Mouse (Mus musculus): ENCODE data around the gene Cacng6. TPM values are rescaled to one million over a fixed set of nuclear protein-coding genes. Genes with fewer than 3 reads are reported as not detected.

Gene Cacng6
- 6.7 and 15.4 TPM in 2 replicates for polyA plus RNA-seq (2015; fragmentation: Nextera tagmentation; extraction: Ambion mirVana)

DNA sequence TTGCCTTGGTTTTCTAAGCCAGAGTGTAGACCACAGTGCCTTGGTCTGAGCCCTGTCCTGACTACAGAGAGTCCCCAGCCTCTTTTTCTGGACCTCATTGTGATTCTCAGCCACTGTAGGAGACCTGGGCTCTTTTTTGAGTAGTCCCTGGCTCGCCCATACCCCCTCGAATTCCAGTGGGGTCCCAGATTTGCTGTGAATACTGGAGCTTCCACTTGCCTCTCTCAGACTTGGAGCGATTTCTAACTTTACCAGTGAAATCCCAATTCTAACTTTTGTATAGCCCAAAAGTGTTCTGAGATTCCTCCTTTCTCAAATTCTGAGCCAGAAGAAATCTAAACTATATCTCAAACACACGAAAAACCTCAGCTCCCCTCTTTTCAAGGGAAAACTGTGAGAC, at the start of gene Cacng6:
TSS of gene Cacng6 (plus strand) at position 301 of the 400 bp plus-strand sequence.
- Histone ChIP-seq H3K27ac (no peak within 1 kb of the TSS; the same call in 1 of the 2 replicates), H3K36me3 (no peaks in the 10 kb centered on the region), H3K4me3 (peak within 1 kb of the TSS; percentile 23), H3K4me2 (peak within 1 kb of the TSS; percentile 34; the same call in 1 of the 2 replicates), H3K4me1 (peaks cover 9% of the 10 kb centered on the region), H3K27me3 (peaks cover 54% of the 10 kb centered on the region), H3K9me3 (no peaks in the 10 kb centered on the region), H3K9ac (0 out of 2 replicates have a peak within 1 kb of the TSS, but pooled peaks have one; percentile 2)
- no peak for ATAC-seq (ENCODE audit: insufficient number of reproducible peaks, low FRiP score, low TSS enrichment, low read depth)
- 41% methylated on average over 4 of the region's 4 CpGs for WGBS

GRCm38 (mm10) chr7:3376831-3377230, 47.2 kb upstream of the Cacng6 start:
- H3K4me2 ChIP-seq, result no peak overlapping the region
- WGBS, result 52% methylated on average over 4 of the region's 4 CpGs
- no peak for ATAC-seq (ENCODE audit: insufficient number of reproducible peaks, low FRiP score, low TSS enrichment, low read depth)
- no peaks in the 10 kb centered on the region for H3K27me3 ChIP-seq
- no peaks in the 10 kb centered on the region for H3K36me3 ChIP-seq
- no peak overlapping the region for H3K27ac ChIP-seq
- no peaks in the 10 kb centered on the region for H3K9me3 ChIP-seq
- no peaks in the 10 kb centered on the region for H3K4me1 ChIP-seq
- H3K9ac ChIP-seq, result no peak overlapping the region
- H3K4me3 ChIP-seq, result no peak overlapping the region

- H3K4me2 ChIP-seq, result no peak overlapping the region
- H3K4me1 ChIP-seq, result no peaks in the 10 kb centered on the region
- H3K27me3 ChIP-seq, result no peaks in the 10 kb centered on the region
- no peak overlapping the region for H3K9ac ChIP-seq
- H3K9me3 ChIP-seq, result no peaks in the 10 kb centered on the region
- ATAC-seq (ENCODE audit: insufficient number of reproducible peaks, low FRiP score, low TSS enrichment, low read depth), result no peak
- H3K4me3 ChIP-seq, result no peak overlapping the region
- H3K27ac ChIP-seq, result no peak overlapping the region
- WGBS, result 80% methylated on average over 9 of the region's 9 CpGs
- H3K36me3 ChIP-seq, result no peaks in the 10 kb centered on the region
These were observed 41.9 kb upstream of the Cacng6 start for GRCm38 (mm10) chr7:3382123-3382522.

- H3K9ac ChIP-seq, result no peak overlapping the region
- no peak overlapping the region for H3K4me3 ChIP-seq
- 0 out of 2 replicates have a peak, but pooled peaks cover 5% of the 10 kb centered on the region for H3K4me1 ChIP-seq
- ATAC-seq (ENCODE audit: insufficient number of reproducible peaks, low FRiP score, low TSS enrichment, low read depth), result no peak
- H3K36me3 ChIP-seq, result no peaks in the 10 kb centered on the region
- WGBS, result 93% methylated on average over 5 of the region's 5 CpGs
- no peak overlapping the region for H3K4me2 ChIP-seq
- H3K27me3 ChIP-seq, result no peaks in the 10 kb centered on the region
- H3K27ac ChIP-seq, result no peak overlapping the region
- H3K9me3 ChIP-seq, result no peaks in the 10 kb centered on the region
These were observed 39.1 kb upstream of the Cacng6 start for GRCm38 (mm10) chr7:3384807-3385319.

- Histone ChIP-seq H3K4me2 (no peak overlapping the region), H3K4me1 (peaks cover 9% of the 10 kb centered on the region; the same call in 1 of the 2 replicates), H3K27me3 (no peaks in the 10 kb centered on the region), H3K4me3 (no peak overlapping the region), H3K9ac (no peak overlapping the region), H3K27ac (no peak overlapping the region), H3K9me3 (no peaks in the 10 kb centered on the region), H3K36me3 (no peaks in the 10 kb centered on the region)
- 72% methylated on average over 6 of the region's 6 CpGs for WGBS
- ATAC-seq (ENCODE audit: insufficient number of reproducible peaks, low FRiP score, low TSS enrichment, low read depth), result no peak
These were observed 37.8 kb upstream of the Cacng6 start for GRCm38 (mm10) chr7:3386036-3386730.

GRCm38 (mm10) chr7:3387761-3388160, 36.2 kb upstream of the Cacng6 start:
- no peak for ATAC-seq (ENCODE audit: insufficient number of reproducible peaks, low FRiP score, low TSS enrichment, low read depth)
- H3K9ac ChIP-seq, result no peak overlapping the region
- no peaks in the 10 kb centered on the region for H3K36me3 ChIP-seq
- H3K9me3 ChIP-seq, result no peaks in the 10 kb centered on the region
- no peaks in the 10 kb centered on the region for H3K27me3 ChIP-seq
- H3K4me3 ChIP-seq, result no peak overlapping the region
- peaks cover 18% of the 10 kb centered on the region for H3K4me1 ChIP-seq
- H3K4me2 ChIP-seq, result no peak overlapping the region
- H3K27ac ChIP-seq, result no peak overlapping the region
- WGBS, result 93% methylated on average over 18 of the region's 18 CpGs

GRCm38 (mm10) chr7:3388885-3389284, 35.1 kb upstream of the Cacng6 start:
- Histone ChIP-seq H3K27me3 (no peaks in the 10 kb centered on the region), H3K9me3 (no peaks in the 10 kb centered on the region), H3K4me3 (no peak overlapping the region), H3K4me2 (no peak overlapping the region), H3K36me3 (no peaks in the 10 kb centered on the region), H3K27ac (no peak overlapping the region), H3K4me1 (peaks cover 18% of the 10 kb centered on the region), H3K9ac (no peak overlapping the region)
- ATAC-seq (ENCODE audit: insufficient number of reproducible peaks, low FRiP score, low TSS enrichment, low read depth), result no peak
- 47% methylated on average over 6 of the region's 6 CpGs for WGBS

- H3K9ac ChIP-seq, result no peak overlapping the region
- no peak for ATAC-seq (ENCODE audit: insufficient number of reproducible peaks, low FRiP score, low TSS enrichment, low read depth)
- H3K36me3 ChIP-seq, result peaks cover 3% of the 10 kb centered on the region; the same call in 1 of the 2 replicates
- 2% methylated on average over 16 of the region's 17 CpGs for WGBS
- H3K4me1 ChIP-seq, result peaks cover 18% of the 10 kb centered on the region
- peak overlapping the region; percentile 63 for H3K4me2 ChIP-seq
- H3K27me3 ChIP-seq, result no peaks in the 10 kb centered on the region
- no peak overlapping the region for H3K27ac ChIP-seq
- peak overlapping the region; percentile 35 for H3K4me3 ChIP-seq
- no peaks in the 10 kb centered on the region for H3K9me3 ChIP-seq
These were observed 34.3 kb upstream of the Cacng6 start for GRCm38 (mm10) chr7:3389444-3390412.

- no peak within 1 kb of the TSS for H3K27ac ChIP-seq
- peak within 1 kb of the TSS; percentile 63 for H3K4me2 ChIP-seq
- no peaks in the 10 kb centered on the region for H3K27me3 ChIP-seq
- H3K9me3 ChIP-seq, result no peaks in the 10 kb centered on the region
- no peak for ATAC-seq (ENCODE audit: insufficient number of reproducible peaks, low FRiP score, low TSS enrichment, low read depth)
- WGBS, result under 1% methylated on average over 7 of the region's 7 CpGs
- peaks cover 3% of the 10 kb centered on the region; the same call in 1 of the 2 replicates for H3K36me3 ChIP-seq
- peak within 1 kb of the TSS; percentile 35 for H3K4me3 ChIP-seq
- no peak within 1 kb of the TSS for H3K9ac ChIP-seq
- H3K4me1 ChIP-seq, result peaks cover 18% of the 10 kb centered on the region
These were observed 33.4 kb upstream of the Cacng6 start, which contains the start of gene Cacng8 for GRCm38 (mm10) chr7:3390413-3391080. Gene Cacng8, plus strand, starts transcription at chr7:3390683.

- ATAC-seq (ENCODE audit: insufficient number of reproducible peaks, low FRiP score, low TSS enrichment, low read depth), result no peak
- Histone ChIP-seq H3K27ac (no peak overlapping the region), H3K9me3 (no peaks in the 10 kb centered on the region)
These were observed 32.9 kb upstream of the Cacng6 start for GRCm38 (mm10) chr7:3391081-3391451.

DNA sequence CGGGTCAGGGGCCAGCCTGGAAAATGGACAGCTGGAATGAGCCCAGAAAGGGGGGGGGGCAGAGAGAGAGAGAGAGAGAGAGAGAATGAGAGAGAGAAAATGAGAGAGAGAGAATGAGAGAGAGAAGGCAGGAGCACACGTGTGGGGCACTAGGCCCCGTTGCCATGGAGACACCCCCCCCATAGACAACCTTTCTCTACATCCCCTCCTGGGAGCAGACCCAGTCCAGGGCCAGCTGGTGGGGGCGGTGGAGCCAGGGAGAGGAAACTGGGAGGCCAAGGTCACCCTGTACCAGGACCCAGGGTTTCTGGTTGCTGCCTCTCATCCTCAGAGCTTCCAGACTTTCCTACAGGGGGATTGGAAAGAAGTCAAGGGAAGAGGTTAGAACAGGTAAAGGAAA, 32.2 kb upstream of the Cacng6 start:
- Histone ChIP-seq H3K9me3 (no peaks in the 10 kb centered on the region), H3K9ac (no peak overlapping the region), H3K4me1 (peaks cover 18% of the 10 kb centered on the region), H3K36me3 (peaks cover 3% of the 10 kb centered on the region; the same call in 1 of the 2 replicates), H3K27me3 (no peaks in the 10 kb centered on the region), H3K4me2 (peak overlapping the region; percentile 63; the same call in 1 of the 2 replicates), H3K4me3 (no peak overlapping the region), H3K27ac (no peak overlapping the region)
- WGBS, result 16% methylated on average over 4 of the region's 4 CpGs
- ATAC-seq (ENCODE audit: insufficient number of reproducible peaks, low FRiP score, low TSS enrichment, low read depth), result no peak

More at GRCm38 (mm10) chr7:3391081-3391451, 32.9 kb upstream of the Cacng6 start:
- Histone ChIP-seq H3K9ac (no peak overlapping the region), H3K4me1 (peaks cover 18% of the 10 kb centered on the region), H3K4me3 (peak overlapping the region; percentile 35), H3K27me3 (no peaks in the 10 kb centered on the region), H3K36me3 (peaks cover 3% of the 10 kb centered on the region; the same call in 1 of the 2 replicates), H3K4me2 (peak overlapping the region; percentile 63)
- WGBS, result 3% methylated on average over 12 of the region's 12 CpGs
